ENCODE assay signal across 24 mouse cellular contexts in genomic region chr1:172700814-172701213, GRCm38 (mm10). TPM values are rescaled to one million over a fixed set of nuclear protein-coding genes. Genes with fewer than 3 reads are reported as not detected.
DNase-seq lines count a peak whose midpoint lies in the region; ATAC-seq and TF ChIP-seq lines count a peak whose summit lies in the region.
"Had no signal": no experiment of that assay in that cellular context is flagged by ENCODE, and none has a peak within 500 bp of the region (broad histone marks: within the 10 kb centered on the region; RNA-seq: fewer than 3 reads in every experiment).

No protein-coding gene starts in this region.

- H3K9me3 ChIP-seq in hindbrain, embryonic 12.5 days (replicated peaks) = no peaks in the 10 kb centered on the region
- H3K9me3 ChIP-seq in hindbrain, embryonic 10.5 days = no peaks in the 10 kb centered on the region
- no peaks in the 10 kb centered on the region for H3K9me3 ChIP-seq in midbrain, embryonic 14.5 days (ENCODE audit: control insufficient read depth, low read length)
- H3K9me3 ChIP-seq in midbrain, embryonic 10.5 days (replicated peaks) = no peaks in the 10 kb centered on the region
- H3K9me3 ChIP-seq: embryonic facial prominence, embryonic 13.5 days; forebrain, embryonic 13.5 days; heart, embryonic 15.5 days had no signal

- no peak for DNase-seq in hindbrain, embryonic 10.5 days (ENCODE audit: low spot score)
- DNase-seq in liver, adult 2 months (ENCODE audit: extremely low read depth, low read depth, low spot score) = no peak
- no peak for DNase-seq in liver
- DNase-seq in midbrain, embryonic 14.5 days = peak; percentile 11
- no peak for DNase-seq in midbrain, embryonic 10.5 days (ENCODE audit: low spot score)
- no peak for DNase-seq in c-Kit-positive CD71-positive TER-119-positive erythroid progenitor cells, embryonic 14.5 days (ENCODE audit: low spot score)
- DNase-seq: adrenal gland, postnatal 10 days; cerebellum, adult 11-12 months; cerebellum, adult 9-10 months; cerebellum, postnatal 25 days; forebrain, postnatal 0 days; gastrocnemius, postnatal 14 days; heart, adult 2 months; heart, postnatal 14 days had no signal

- peaks cover 11% of the 10 kb centered on the region; the same call in 1 of the 2 replicates for H3K79me2 ChIP-seq in liver, adult 2 months (ENCODE audit: control insufficient read depth, insufficient read depth, low read length)

- no peaks in the 10 kb centered on the region for H3K36me3 ChIP-seq in hindbrain, embryonic 12.5 days
- no peaks in the 10 kb centered on the region for H3K36me3 ChIP-seq in hindbrain, embryonic 10.5 days
- H3K36me3 ChIP-seq in liver, adult 2 months (ENCODE audit: control insufficient read depth, insufficient read depth, low read length) = peaks cover 21% of the 10 kb centered on the region
- H3K36me3 ChIP-seq in midbrain, embryonic 14.5 days (ENCODE audit: control insufficient read depth, insufficient read depth, low read length) = no peaks in the 10 kb centered on the region
- no peaks in the 10 kb centered on the region for H3K36me3 ChIP-seq in midbrain, embryonic 10.5 days
- H3K36me3 ChIP-seq: embryonic facial prominence, embryonic 13.5 days; heart, embryonic 15.5 days had no signal

- H3K4me1 ChIP-seq in hindbrain, embryonic 12.5 days = no peaks in the 10 kb centered on the region
- no peaks in the 10 kb centered on the region for H3K4me1 ChIP-seq in hindbrain, embryonic 10.5 days (replicated peaks)
- peaks cover 22% of the 10 kb centered on the region; the same call in 1 of the 2 replicates for H3K4me1 ChIP-seq in liver, adult 2 months (ENCODE audit: control insufficient read depth, insufficient read depth, low read length)
- no peaks in the 10 kb centered on the region for H3K4me1 ChIP-seq in midbrain, embryonic 14.5 days (ENCODE audit: control insufficient read depth, insufficient read depth, low read length)
- no peaks in the 10 kb centered on the region for H3K4me1 ChIP-seq in midbrain, embryonic 10.5 days
- H3K4me1 ChIP-seq: embryonic facial prominence, embryonic 13.5 days; forebrain, embryonic 13.5 days; heart, embryonic 15.5 days had no signal

- no peak overlapping the region for H3K4me2 ChIP-seq in hindbrain, embryonic 12.5 days (replicated peaks)
- H3K4me2 ChIP-seq in midbrain, embryonic 14.5 days (ENCODE audit: low read length) = no peak overlapping the region
- H3K4me2 ChIP-seq: embryonic facial prominence, embryonic 13.5 days; forebrain, embryonic 13.5 days; heart, embryonic 11.5 days; heart, embryonic 15.5 days had no signal

- H3K27ac ChIP-seq in hindbrain, embryonic 12.5 days = no peak overlapping the region
- H3K27ac ChIP-seq in hindbrain, embryonic 10.5 days = no peak overlapping the region
- H3K27ac ChIP-seq in liver, adult 2 months (replicated peaks; ENCODE audit: insufficient read depth, low read depth, low read length) = peak overlapping the region; percentile 60
- no peak overlapping the region for H3K27ac ChIP-seq in midbrain, embryonic 14.5 days (replicated peaks; ENCODE audit: low read depth, low read length)
- no peak overlapping the region for H3K27ac ChIP-seq in midbrain, embryonic 10.5 days (replicated peaks)
- H3K27ac ChIP-seq: embryonic facial prominence, embryonic 13.5 days; forebrain, embryonic 13.5 days; heart, adult 2 months; heart, embryonic 15.5 days had no signal

- H3K4me3 ChIP-seq in hindbrain, embryonic 12.5 days = no peak overlapping the region
- H3K4me3 ChIP-seq in hindbrain, embryonic 10.5 days = no peak overlapping the region
- no peak overlapping the region; the same call in 1 of the 2 replicates for H3K4me3 ChIP-seq in liver, adult 2 months (ENCODE audit: insufficient read depth, low read depth, low read length)
- no peak overlapping the region for H3K4me3 ChIP-seq in midbrain, embryonic 14.5 days (replicated peaks; ENCODE audit: low read depth, low read length)
- no peak overlapping the region for H3K4me3 ChIP-seq in midbrain, embryonic 10.5 days
- H3K4me3 ChIP-seq: embryonic facial prominence, embryonic 13.5 days; forebrain, embryonic 13.5 days; heart, adult 2 months; heart, embryonic 15.5 days had no signal

- peak; percentile 59 for ATAC-seq in hindbrain, embryonic 12.5 days (ENCODE audit: low FRiP score)
- ATAC-seq in midbrain, embryonic 14.5 days (ENCODE audit: low FRiP score, low TSS enrichment) = no peak; the same call in 1 of the 2 replicates
- ATAC-seq: forebrain, embryonic 13.5 days; forebrain, postnatal 0 days had no signal

- TF ChIP-seq CTCF in liver, adult 2 months (IDR thresholded peaks at IDR 0.05; ENCODE audit: low read depth, low read length) = no peak

- no peak overlapping the region for H3K9ac ChIP-seq in hindbrain, embryonic 12.5 days
- no peak overlapping the region for H3K9ac ChIP-seq in liver, adult 2 months (ENCODE audit: low read depth, low read length)
- H3K9ac ChIP-seq in midbrain, embryonic 14.5 days (replicated peaks; ENCODE audit: low read length) = no peak overlapping the region
- H3K9ac ChIP-seq: embryonic facial prominence, embryonic 13.5 days; forebrain, embryonic 13.5 days; forebrain, postnatal 0 days; heart, embryonic 15.5 days had no signal

- 78% methylated on average over 3 of the region's 3 CpGs for WGBS in hindbrain, embryonic 12.5 days
- WGBS in hindbrain, embryonic 10.5 days = 85% methylated on average over 3 of the region's 3 CpGs
- 74% methylated on average over 3 of the region's 3 CpGs for WGBS in liver, adult 2 months
- WGBS in midbrain, embryonic 14.5 days = 73% methylated on average over 3 of the region's 3 CpGs
- WGBS in midbrain, embryonic 10.5 days = 96% methylated on average over 3 of the region's 3 CpGs

- TF ChIP-seq POLR2A in liver, adult 2 months (IDR thresholded peaks at IDR 0.05; ENCODE audit: extremely low read depth, insufficient read depth, low read length) = no peak

- H3K27me3 ChIP-seq in hindbrain, embryonic 12.5 days = no peaks in the 10 kb centered on the region
- no peaks in the 10 kb centered on the region for H3K27me3 ChIP-seq in hindbrain, embryonic 10.5 days (ENCODE audit: insufficient read depth, poor library complexity, severe bottlenecking)
- H3K27me3 ChIP-seq in liver, adult 2 months (ENCODE audit: control insufficient read depth, insufficient read depth, low read length) = no peaks in the 10 kb centered on the region
- no peaks in the 10 kb centered on the region for H3K27me3 ChIP-seq in midbrain, embryonic 14.5 days (ENCODE audit: control insufficient read depth, insufficient read depth, low read length)
- H3K27me3 ChIP-seq in midbrain, embryonic 10.5 days (ENCODE audit: low read depth, poor library complexity, severe bottlenecking) = no peaks in the 10 kb centered on the region
- H3K27me3 ChIP-seq: embryonic facial prominence, embryonic 13.5 days; forebrain, embryonic 13.5 days; heart, embryonic 15.5 days had no signal

RNA-seq across cellular contexts. Expression of gene Crp, which starts 3.0 kb away (rescaled TPM):
- not detected in 2 replicates for polyA plus RNA-seq in hindbrain, embryonic 12.5 days (2016; fragmentation: Nextera tagmentation; extraction: Ambion mirVana)
- 0.21 and 0.34 TPM in 2 replicates for polyA plus RNA-seq in hindbrain, embryonic 10.5 days (2016; fragmentation: Nextera tagmentation; extraction: Ambion mirVana)
- total RNA-seq in liver, adult 2 months (2014; rRNA removed) = 470 and 497 TPM in 2 replicates
- 279 and 317 TPM in 2 replicates for polyA plus RNA-seq in liver, adult 2 months (2012; rRNA removed)
- polyA plus RNA-seq in midbrain, embryonic 14.5 days (2014; fragmentation: Nextera tagmentation; extraction: Ambion mirVana) = not detected in 2 replicates
- not detected in 2 replicates for polyA plus RNA-seq in midbrain, embryonic 10.5 days (2016; fragmentation: Nextera tagmentation; extraction: Ambion mirVana)
- total RNA-seq: gastrocnemius, adult 18-20 months; gastrocnemius, postnatal 14 days; heart, adult 2 months; heart, postnatal 14 days; hematopoietic stem cell, adult 5-6 weeks; MEL had no signal
- polyA plus RNA-seq: C2C12; cortical plate, adult 2 months; embryonic facial prominence, embryonic 13.5 days; forebrain, embryonic 13.5 days; forebrain, postnatal 0 days; heart, adult 2 months; heart, embryonic 15.5 days had no signal

Comparison
In these comparisons a context has a peak if more than half of its experiments do, and no peak if none do; other contexts are left out.
1. RNA of gene Crp, which starts 3.0 kb away (polyA plus RNA-seq): 279 to 317 TPM in liver, adult 2 months; 0.21 to 0.34 TPM in hindbrain, embryonic 10.5 days, not detected in midbrain, embryonic 14.5 days, not detected in hindbrain, embryonic 12.5 days and not detected in midbrain, embryonic 10.5 days; every median in the first group is over 100 times any median in the second.